Mouse (Mus musculus) erythroblast, embryonic 14.5 days (primary cell): Measurements from ENCODE around the gene Serpinb6a.

Experiments
- GATA1 ChIP-seq: IDR thresholded peaks from 2 replicates; pipeline ENCODE4 v1.6.1; 2012; ENCODE audit warnings: low read length, inconsistent platforms, mixed read lengths
- TAL1 ChIP-seq: IDR thresholded peaks from 3 replicates; pipeline ENCODE4 v1.6.1; 2012; ENCODE audit warnings: low read length, inconsistent platforms, mixed read lengths

DNA sequence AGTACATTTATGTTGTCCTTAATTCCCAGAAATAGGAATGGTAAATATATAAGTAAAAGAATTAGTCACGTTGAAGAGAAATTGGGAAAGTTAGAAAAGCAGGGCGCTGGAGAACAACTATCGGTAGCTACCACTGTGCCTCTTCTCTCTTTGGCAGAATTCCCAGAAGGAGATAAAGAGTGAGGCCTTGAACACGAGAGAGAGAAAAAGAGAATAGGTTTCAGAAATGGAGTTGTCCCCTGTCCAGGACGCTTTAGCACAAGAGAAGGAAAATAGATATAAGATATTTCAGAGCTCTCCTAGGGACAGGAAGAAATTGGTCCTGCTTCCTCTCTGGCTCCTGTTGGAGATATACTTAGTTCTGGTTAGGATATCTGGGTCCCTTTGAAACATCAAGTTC, 65.4 kb downstream of the Serpinb6a start:
- TF ChIP-seq TAL1 (no peak), GATA1 (no peak)
